Comparison of ENCODE assay signal across 9 mouse cellular contexts in the genomic region with DNA sequence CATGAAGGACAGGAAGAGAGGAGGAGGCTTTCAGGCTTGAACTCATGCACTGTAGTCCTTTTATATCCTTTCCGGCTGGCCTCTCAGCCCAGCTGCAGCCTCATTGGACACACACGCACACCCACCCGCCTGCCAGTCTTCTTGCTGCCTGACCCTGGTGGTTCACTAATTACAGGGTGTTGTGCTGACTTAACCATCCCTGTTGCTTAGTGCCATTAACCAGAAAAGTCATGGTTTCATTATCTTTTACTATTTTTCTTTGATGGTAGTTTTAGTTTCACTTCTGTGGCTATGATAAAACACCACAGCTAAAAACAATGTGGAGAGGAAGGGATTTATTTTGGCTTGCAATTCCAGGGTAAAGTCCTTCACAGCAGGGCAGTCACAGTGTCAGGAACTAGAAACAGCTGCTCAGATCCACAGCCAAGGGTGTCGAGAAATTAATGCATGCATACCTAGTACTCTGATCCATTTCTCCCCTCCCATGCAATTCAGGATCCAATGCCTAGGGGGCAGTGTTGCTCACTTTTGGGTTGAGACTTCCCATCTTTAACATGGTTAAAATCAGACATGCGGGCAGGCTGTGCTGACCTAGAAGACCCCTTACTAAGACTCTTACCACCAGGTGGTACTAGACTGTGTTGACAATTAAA. TPM values are rescaled to one million over a fixed set of nuclear protein-coding genes. Genes with fewer than 3 reads are reported as not detected.
DNase-seq lines count a peak whose midpoint lies in the region; ATAC-seq and TF ChIP-seq lines count a peak whose summit lies in the region.
"Had no signal": no experiment of that assay in that cellular context is flagged by ENCODE, and none has a peak within 500 bp of the region (broad histone marks: within the 10 kb centered on the region; RNA-seq: fewer than 3 reads in every experiment).

No protein-coding gene starts in this region.

- no peaks in the 10 kb centered on the region for H3K79me2 ChIP-seq in liver, adult 2 months (ENCODE audit: control insufficient read depth, insufficient read depth, low read length)

- TF ChIP-seq CTCF in liver, adult 2 months (IDR thresholded peaks at IDR 0.05; ENCODE audit: low read depth, low read length): peak; percentile 39

- WGBS in liver, adult 2 months: 59% methylated on average over 5 of the region's 5 CpGs

- no peak for ATAC-seq in frontal cortex, adult (ENCODE audit: low TSS enrichment)

- H3K4me1 ChIP-seq in liver, adult 2 months (ENCODE audit: control insufficient read depth, insufficient read depth, low read length): peaks cover 10% of the 10 kb centered on the region

- no peaks in the 10 kb centered on the region for H3K36me3 ChIP-seq in liver, adult 2 months (ENCODE audit: control insufficient read depth, insufficient read depth, low read length)

- peak; percentile 24 to 33 for DNase-seq in cerebellum, postnatal 10 days
- DNase-seq in cerebellum, adult 18-20 months: no peak
- peak; percentile 14 for DNase-seq in spleen, adult 12 weeks (ENCODE audit: low spot score)
- no peak for DNase-seq in spleen, postnatal 36 days (ENCODE audit: low spot score in 2 of 2)
- peak; percentile 86 for DNase-seq in liver, adult 2 months (ENCODE audit: extremely low read depth, low read depth, low spot score)
- no peak for DNase-seq in right cerebral cortex, postnatal 14 days
- DNase-seq in urinary bladder, postnatal 4 days (ENCODE audit: low spot score in 2 of 2): no peak

- no peaks in the 10 kb centered on the region for H3K27me3 ChIP-seq in liver, adult 2 months (ENCODE audit: control insufficient read depth, insufficient read depth, low read length)

- H3K9ac ChIP-seq in liver, adult 2 months (ENCODE audit: low read depth, low read length): no peak overlapping the region

- peak overlapping the region; percentile 2 for H3K4me3 ChIP-seq in liver, adult 2 months (ENCODE audit: insufficient read depth, low read depth, low read length)

- H3K27ac ChIP-seq in liver, adult 2 months (replicated peaks; ENCODE audit: insufficient read depth, low read depth, low read length): peak overlapping the region; percentile 6

- no peak for TF ChIP-seq POLR2A in liver, adult 2 months (IDR thresholded peaks at IDR 0.05; ENCODE audit: extremely low read depth, insufficient read depth, low read length)

RNA-seq across cellular contexts. Expression of a gene that starts 12.6 kb away (rescaled TPM):
- total RNA-seq in liver, adult 2 months (2014; rRNA removed): 54.5 and 69.7 TPM in 2 replicates
- polyA plus RNA-seq in liver, adult 2 months (2012; rRNA removed): 50.1 and 57.4 TPM in 2 replicates

RNA-seq across cellular contexts. Expression of a gene that starts 42.8 kb away (rescaled TPM):
- total RNA-seq in liver, adult 2 months (2014; rRNA removed): 4,448 and 10,515 TPM in 2 replicates
- 1,879 and 1,952 TPM in 2 replicates for polyA plus RNA-seq in liver, adult 2 months (2012; rRNA removed)
- total RNA-seq: heart, adult 18-20 months had no signal

Comparison
In these comparisons a context has a peak if more than half of its experiments do, and no peak if none do; other contexts are left out.
1. DNase-seq: peak in cerebellum, postnatal 10 days (2 of 2), spleen, adult 12 weeks (single experiment) and liver, adult 2 months (single experiment); none in cerebellum, adult 18-20 months (0 of 2), spleen, postnatal 36 days (0 of 2), right cerebral cortex, postnatal 14 days (single experiment) and urinary bladder, postnatal 4 days (0 of 2).